Mouse (Mus musculus): ENCODE measurements around the gene Wfdc17. TPM values are rescaled to one million over a fixed set of nuclear protein-coding genes. Genes with fewer than 3 reads are reported as not detected.

The Wfdc17 gene
- not detected in 2 replicates for polyA plus RNA-seq (2016; fragmentation: Nextera tagmentation; extraction: Ambion mirVana)

DNA sequence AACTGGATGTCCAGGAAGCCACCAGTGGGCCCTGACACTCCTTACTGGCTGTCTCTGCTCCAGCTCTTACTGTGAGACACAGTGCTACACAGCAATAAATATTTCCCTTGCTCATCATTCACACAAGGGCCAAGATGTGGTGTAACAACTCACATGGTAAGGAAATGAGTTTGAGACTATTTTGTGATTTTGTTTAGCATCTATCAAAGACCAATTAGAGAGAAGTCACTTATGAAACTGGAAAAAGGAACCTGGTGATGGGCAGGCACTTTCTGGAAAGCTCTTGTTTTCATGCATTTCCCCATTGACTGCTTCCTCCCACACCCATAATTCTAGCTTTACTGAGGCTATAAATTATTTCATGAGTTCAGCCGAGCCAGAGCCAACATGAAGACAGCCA is at the start of gene Wfdc17:
Gene Wfdc17, plus strand, starts transcription at position 287 of the 400 bp plus-strand sequence.
- H3K4me2 ChIP-seq (replicated peaks), result no peak within 1 kb of the TSS
- no peak within 1 kb of the TSS for H3K4me3 ChIP-seq
- H3K9ac ChIP-seq, result no peak within 1 kb of the TSS
- WGBS, result 48% methylated on average over 1 of the region's 1 CpGs
- no peaks in the 10 kb centered on the region for H3K9me3 ChIP-seq
- no peaks in the 10 kb centered on the region for H3K36me3 ChIP-seq
- no peaks in the 10 kb centered on the region for H3K4me1 ChIP-seq
- no peak within 1 kb of the TSS for H3K27ac ChIP-seq
- no peak for ATAC-seq (ENCODE audit: insufficient number of reproducible peaks, insufficient read depth, low FRiP score, low TSS enrichment)
- no peaks in the 10 kb centered on the region for H3K27me3 ChIP-seq

DNA sequence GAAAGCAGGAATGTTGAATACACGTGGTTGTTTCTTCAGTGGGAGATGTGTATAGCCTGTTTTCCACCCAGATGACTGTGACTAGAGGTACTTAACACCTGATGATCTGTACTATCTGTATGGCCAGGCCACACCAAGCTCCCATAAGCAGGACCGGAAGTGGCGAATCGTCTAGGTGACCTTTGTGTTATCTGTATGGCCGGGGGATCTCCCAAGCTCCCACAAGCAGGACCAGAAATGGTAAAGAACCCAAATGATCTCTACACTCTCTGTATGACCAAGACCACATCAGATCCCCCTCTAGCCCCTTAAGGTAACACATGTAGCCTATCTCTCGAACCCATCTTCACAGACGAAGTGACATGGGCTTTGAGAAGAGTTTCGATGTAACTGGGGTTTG is 49.2 kb upstream of the Wfdc17 start:
- no peaks in the 10 kb centered on the region for H3K9me3 ChIP-seq
- no peak overlapping the region for H3K4me2 ChIP-seq (replicated peaks)
- H3K9ac ChIP-seq, result no peak overlapping the region
- H3K36me3 ChIP-seq, result no peaks in the 10 kb centered on the region
- no peak overlapping the region for H3K4me3 ChIP-seq
- H3K27ac ChIP-seq, result no peak overlapping the region
- WGBS, result 89% methylated on average over 8 of the region's 8 CpGs
- no peak for ATAC-seq (ENCODE audit: insufficient number of reproducible peaks, insufficient read depth, low FRiP score, low TSS enrichment)
- no peaks in the 10 kb centered on the region for H3K27me3 ChIP-seq
- no peaks in the 10 kb centered on the region for H3K4me1 ChIP-seq

DNA sequence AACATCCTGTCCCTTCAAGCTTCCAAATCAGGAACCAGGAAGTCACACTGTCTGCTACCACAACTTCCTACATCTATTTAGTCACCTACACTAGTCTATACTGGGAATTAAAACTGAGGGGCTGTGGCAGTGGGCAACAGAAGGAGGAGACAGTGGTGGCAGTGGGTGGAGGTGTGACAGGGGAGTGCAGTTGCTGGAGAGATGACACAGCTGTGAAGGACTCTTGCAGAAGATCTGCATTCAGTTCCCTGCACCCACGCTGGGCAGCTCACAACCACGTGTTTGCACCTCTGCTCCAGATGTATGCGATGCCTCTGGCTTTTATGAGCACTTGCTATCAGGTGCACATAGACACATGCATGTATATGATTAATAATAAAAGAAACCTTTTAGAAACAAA is 46.3 kb upstream of the Wfdc17 start:
- WGBS, result 82% methylated on average over 3 of the region's 3 CpGs
- Histone ChIP-seq H3K27me3 (no peaks in the 10 kb centered on the region), H3K4me2 (replicated peaks) (no peak overlapping the region), H3K4me1 (no peaks in the 10 kb centered on the region), H3K4me3 (no peak overlapping the region), H3K27ac (no peak overlapping the region), H3K36me3 (no peaks in the 10 kb centered on the region), H3K9me3 (no peaks in the 10 kb centered on the region), H3K9ac (no peak overlapping the region)
- ATAC-seq (ENCODE audit: insufficient number of reproducible peaks, insufficient read depth, low FRiP score, low TSS enrichment), result no peak

DNA sequence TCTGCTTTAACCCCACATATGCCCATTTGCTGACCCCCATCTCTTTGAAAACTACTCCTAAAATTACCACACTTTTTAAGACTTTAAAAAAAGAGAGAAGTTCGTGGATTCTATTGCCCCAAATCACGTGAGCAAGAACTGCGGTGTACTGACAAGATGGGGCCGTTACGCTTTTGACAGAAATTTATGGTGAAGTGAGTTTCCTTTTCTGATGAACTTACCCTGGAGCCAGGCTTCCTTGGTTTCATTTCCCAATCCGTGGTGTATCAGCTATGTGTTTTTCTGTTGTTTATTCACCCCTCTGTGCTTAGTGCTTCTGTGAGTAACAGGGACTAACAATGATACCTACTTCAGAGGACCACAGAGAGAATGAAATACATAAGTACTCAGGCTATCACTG is 45.0 kb upstream of the Wfdc17 start:
- Histone ChIP-seq H3K9me3 (no peaks in the 10 kb centered on the region), H3K36me3 (no peaks in the 10 kb centered on the region), H3K4me1 (no peaks in the 10 kb centered on the region), H3K27me3 (no peaks in the 10 kb centered on the region), H3K27ac (no peak overlapping the region), H3K4me3 (no peak overlapping the region), H3K4me2 (replicated peaks) (no peak overlapping the region), H3K9ac (no peak overlapping the region)
- ATAC-seq (ENCODE audit: insufficient number of reproducible peaks, insufficient read depth, low FRiP score, low TSS enrichment), result no peak
- WGBS, result 72% methylated on average over 6 of the region's 6 CpGs

DNA sequence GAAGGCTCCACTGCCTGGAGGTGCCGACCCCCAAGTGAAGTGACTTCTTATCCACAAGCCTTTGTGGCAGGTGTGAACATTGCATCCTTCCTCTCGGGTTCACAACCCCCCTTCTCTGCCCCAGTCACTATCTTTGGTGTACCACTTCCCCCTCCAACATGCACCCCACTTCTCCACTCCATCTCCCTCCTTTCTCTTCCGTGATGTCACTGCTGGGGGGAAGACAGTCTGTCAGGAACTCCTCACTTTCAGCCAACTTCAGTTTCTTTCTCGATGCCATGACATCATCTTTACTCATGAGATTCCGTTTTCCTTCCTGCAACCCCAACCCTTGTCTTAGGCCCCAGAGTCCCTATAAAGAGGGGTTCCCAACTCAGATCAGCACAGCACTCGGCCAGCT is 41.6 kb upstream of the Wfdc17 start, which contains the start of gene Ccl4:
Gene Ccl4, plus strand, starts transcription at position 381 of the 400 bp plus-strand sequence.
- 77% methylated on average over 6 of the region's 6 CpGs for WGBS
- no peak within 1 kb of the TSS for H3K27ac ChIP-seq
- no peaks in the 10 kb centered on the region for H3K4me1 ChIP-seq
- H3K4me3 ChIP-seq, result no peak within 1 kb of the TSS
- H3K9me3 ChIP-seq, result no peaks in the 10 kb centered on the region
- H3K4me2 ChIP-seq (replicated peaks), result no peak within 1 kb of the TSS
- H3K36me3 ChIP-seq, result no peaks in the 10 kb centered on the region
- no peaks in the 10 kb centered on the region for H3K27me3 ChIP-seq
- H3K9ac ChIP-seq, result no peak within 1 kb of the TSS
- ATAC-seq (ENCODE audit: insufficient number of reproducible peaks, insufficient read depth, low FRiP score, low TSS enrichment), result no peak

DNA sequence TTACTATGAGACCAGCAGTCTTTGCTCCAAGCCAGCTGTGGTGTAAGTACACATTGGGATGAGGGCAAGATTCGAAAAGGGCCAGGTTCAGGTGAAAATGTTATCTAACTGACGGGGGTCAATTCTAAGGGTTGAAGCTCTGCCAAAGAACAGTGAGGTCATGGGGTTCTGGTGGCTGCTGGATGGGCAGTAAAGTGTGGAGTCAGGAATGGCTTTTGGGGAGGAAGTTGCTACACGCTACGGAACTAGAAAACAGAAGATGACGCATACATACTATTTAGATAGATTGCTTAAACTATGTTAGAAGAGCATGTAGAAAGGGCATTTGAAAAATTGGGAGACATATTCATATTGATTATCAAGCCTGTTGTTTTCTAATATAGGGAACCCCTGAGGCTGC is 40.3 kb upstream of the Wfdc17 start:
- H3K27me3 ChIP-seq, result no peaks in the 10 kb centered on the region
- H3K4me3 ChIP-seq, result no peak overlapping the region
- H3K4me2 ChIP-seq (replicated peaks), result no peak overlapping the region
- H3K4me1 ChIP-seq, result no peaks in the 10 kb centered on the region
- WGBS, result 85% methylated on average over 5 of the region's 5 CpGs
- no peak for ATAC-seq (ENCODE audit: insufficient number of reproducible peaks, insufficient read depth, low FRiP score, low TSS enrichment)
- no peak overlapping the region for H3K9ac ChIP-seq
- no peaks in the 10 kb centered on the region for H3K9me3 ChIP-seq
- H3K27ac ChIP-seq, result no peak overlapping the region
- H3K36me3 ChIP-seq, result no peaks in the 10 kb centered on the region

DNA sequence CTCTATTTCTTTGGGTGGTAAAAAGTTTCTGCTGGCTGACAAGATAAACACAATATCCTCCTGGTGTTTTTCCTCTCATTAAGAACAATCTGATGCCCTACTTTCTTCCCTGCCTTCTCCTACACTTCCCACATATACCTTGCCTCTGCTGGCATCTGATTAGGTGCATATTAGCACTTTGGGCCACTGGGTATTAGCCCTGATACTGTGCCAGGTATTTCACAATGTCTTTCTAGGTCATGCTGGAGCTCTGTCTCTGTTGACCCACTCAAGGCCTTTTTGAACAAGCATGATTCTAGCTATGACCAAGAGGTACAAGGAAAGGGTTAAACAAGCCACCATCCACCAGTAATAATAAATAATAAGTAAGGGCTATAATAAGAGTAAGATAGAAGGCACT is 32.0 kb upstream of the Wfdc17 start:
- H3K27me3 ChIP-seq, result no peaks in the 10 kb centered on the region
- ATAC-seq (ENCODE audit: insufficient number of reproducible peaks, insufficient read depth, low FRiP score, low TSS enrichment), result no peak
- no peak overlapping the region for H3K27ac ChIP-seq
- no peaks in the 10 kb centered on the region for H3K36me3 ChIP-seq
- H3K4me3 ChIP-seq, result no peak overlapping the region
- H3K9me3 ChIP-seq, result no peaks in the 10 kb centered on the region
- H3K9ac ChIP-seq, result no peak overlapping the region
- H3K4me1 ChIP-seq, result no peaks in the 10 kb centered on the region
- H3K4me2 ChIP-seq (replicated peaks), result no peak overlapping the region

DNA sequence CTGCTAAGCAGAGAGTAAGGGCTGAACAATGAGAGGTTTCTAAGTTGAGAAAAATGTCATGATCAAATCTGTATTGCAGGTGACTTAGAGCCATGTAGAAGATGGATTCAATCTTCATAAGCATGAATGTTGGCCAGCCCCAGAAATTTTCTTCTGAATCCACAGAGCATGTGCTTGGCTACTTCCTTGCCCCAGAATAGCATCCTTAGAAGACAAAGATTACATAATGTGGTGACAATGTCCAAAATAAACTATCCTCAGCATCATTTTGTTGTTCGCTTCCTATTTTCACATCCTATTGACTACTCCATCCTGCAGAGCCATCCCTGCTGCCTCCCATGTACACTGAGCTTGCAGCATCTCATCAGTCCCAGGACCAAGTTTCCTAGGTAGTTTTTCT is 28.1 kb upstream of the Wfdc17 start:
- no peak overlapping the region for H3K27ac ChIP-seq
- H3K4me3 ChIP-seq, result no peak overlapping the region
- no peak for ATAC-seq (ENCODE audit: insufficient number of reproducible peaks, insufficient read depth, low FRiP score, low TSS enrichment)
- no peaks in the 10 kb centered on the region for H3K36me3 ChIP-seq
- H3K4me1 ChIP-seq, result no peaks in the 10 kb centered on the region
- no peak overlapping the region for H3K4me2 ChIP-seq (replicated peaks)
- H3K9me3 ChIP-seq, result no peaks in the 10 kb centered on the region
- WGBS, result 93% methylated on average over 1 of the region's 1 CpGs
- H3K27me3 ChIP-seq, result no peaks in the 10 kb centered on the region
- no peak overlapping the region for H3K9ac ChIP-seq

DNA sequence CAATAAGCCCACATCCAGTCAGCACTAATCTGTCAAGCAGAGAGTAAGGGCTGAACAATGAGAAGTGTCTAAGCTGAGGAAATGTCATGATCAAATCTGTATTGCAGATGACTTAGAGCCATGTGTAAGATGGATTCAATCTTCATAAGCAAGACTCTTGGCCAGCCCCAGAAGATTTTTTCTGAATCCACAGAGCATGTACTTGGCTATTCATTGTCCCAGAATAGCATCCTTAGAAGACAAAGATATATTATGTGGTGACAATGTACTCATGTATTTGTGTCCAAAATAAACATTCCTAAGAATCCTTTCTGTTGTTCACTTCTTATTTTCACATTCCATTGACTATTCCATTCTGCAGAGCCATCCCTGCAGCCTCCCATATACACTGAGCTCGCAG is 13.9 kb upstream of the Wfdc17 start:
- Histone ChIP-seq H3K27ac (no peak overlapping the region), H3K9ac (no peak overlapping the region), H3K9me3 (no peaks in the 10 kb centered on the region), H3K4me3 (no peak overlapping the region), H3K36me3 (no peaks in the 10 kb centered on the region), H3K4me2 (replicated peaks) (no peak overlapping the region), H3K27me3 (no peaks in the 10 kb centered on the region), H3K4me1 (no peaks in the 10 kb centered on the region)
- ATAC-seq (ENCODE audit: insufficient number of reproducible peaks, insufficient read depth, low FRiP score, low TSS enrichment), result no peak
- WGBS, result 78% methylated on average over 1 of the region's 1 CpGs

DNA sequence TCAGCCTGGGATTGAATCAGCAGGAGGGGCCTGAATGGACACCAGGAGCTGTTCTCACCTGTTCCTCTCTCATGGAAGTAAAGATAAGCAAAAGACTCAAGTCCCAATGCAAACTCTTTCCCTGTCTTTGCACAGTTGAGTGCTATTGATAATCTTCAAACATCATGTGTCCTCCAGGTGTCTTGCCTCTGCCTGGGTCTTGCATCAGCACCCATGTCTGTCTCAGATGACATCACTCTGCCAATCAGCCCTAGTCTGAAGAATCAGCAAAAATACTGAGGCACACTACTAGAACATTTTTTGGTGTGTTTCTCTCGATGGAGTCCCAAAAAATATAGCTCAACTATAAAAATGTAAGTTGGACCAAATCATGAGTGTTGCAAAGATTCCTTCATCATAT is 11.8 kb upstream of the Wfdc17 start:
- Histone ChIP-seq H3K9ac (no peak overlapping the region), H3K36me3 (no peaks in the 10 kb centered on the region), H3K4me3 (no peak overlapping the region), H3K27ac (no peak overlapping the region), H3K9me3 (no peaks in the 10 kb centered on the region), H3K4me1 (no peaks in the 10 kb centered on the region), H3K4me2 (replicated peaks) (no peak overlapping the region), H3K27me3 (no peaks in the 10 kb centered on the region)
- ATAC-seq (ENCODE audit: insufficient number of reproducible peaks, insufficient read depth, low FRiP score, low TSS enrichment), result no peak
- WGBS, result 70% methylated on average over 1 of the region's 1 CpGs

DNA sequence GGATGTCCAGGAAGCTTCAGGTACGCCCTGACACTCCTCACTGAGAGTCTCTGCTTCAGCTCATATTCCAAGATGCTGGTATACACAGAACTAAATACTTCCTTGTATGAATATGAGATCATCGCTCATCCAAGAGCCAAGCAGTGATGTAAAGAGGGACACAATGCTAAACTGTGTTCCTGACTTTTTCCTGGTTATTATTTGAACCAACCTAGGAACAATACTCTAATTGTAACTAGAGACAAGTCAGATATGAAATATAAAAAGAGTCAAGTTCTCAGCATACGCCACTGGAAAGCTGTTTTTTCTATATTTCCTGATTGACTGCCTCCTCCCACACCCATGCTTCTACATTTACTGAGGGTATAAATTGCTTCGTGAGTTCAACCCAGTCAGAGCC is 4.9 kb downstream of the Wfdc17 start, which contains the start of gene Wfdc18:
Gene Wfdc18, plus strand, starts transcription at position 301 of the 400 bp plus-strand sequence.
- Histone ChIP-seq H3K9ac (no peak within 1 kb of the TSS), H3K4me1 (no peaks in the 10 kb centered on the region), H3K4me2 (replicated peaks) (no peak within 1 kb of the TSS), H3K27ac (no peak within 1 kb of the TSS), H3K4me3 (no peak within 1 kb of the TSS), H3K36me3 (no peaks in the 10 kb centered on the region), H3K9me3 (no peaks in the 10 kb centered on the region), H3K27me3 (no peaks in the 10 kb centered on the region)
- 68% methylated on average over 4 of the region's 4 CpGs for WGBS
- ATAC-seq (ENCODE audit: insufficient number of reproducible peaks, insufficient read depth, low FRiP score, low TSS enrichment), result no peak

DNA sequence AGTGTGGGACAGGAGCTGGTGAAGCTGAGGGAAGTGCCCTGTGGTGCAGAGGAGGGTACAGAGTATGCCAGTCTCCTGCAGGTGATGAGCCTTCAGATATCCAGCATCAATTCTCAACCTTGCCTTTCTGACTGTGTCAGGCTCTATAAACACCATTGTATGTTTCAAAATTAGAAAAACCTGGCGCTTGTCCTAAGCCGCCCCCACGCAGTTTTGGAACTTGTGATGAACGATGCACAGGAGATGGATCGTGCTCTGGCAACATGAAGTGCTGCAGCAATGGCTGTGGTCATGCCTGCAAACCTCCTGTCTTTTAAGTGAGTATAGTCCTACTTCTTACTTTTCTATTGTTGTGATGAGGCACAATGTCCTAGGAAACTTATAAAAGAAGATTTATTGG is 5.9 kb downstream of the Wfdc17 start:
- ATAC-seq (ENCODE audit: insufficient number of reproducible peaks, insufficient read depth, low FRiP score, low TSS enrichment), result no peak
- no peaks in the 10 kb centered on the region for H3K27me3 ChIP-seq
- H3K4me1 ChIP-seq, result no peaks in the 10 kb centered on the region
- no peak overlapping the region for H3K4me2 ChIP-seq (replicated peaks)
- H3K27ac ChIP-seq, result no peak overlapping the region
- no peak overlapping the region for H3K9ac ChIP-seq
- no peaks in the 10 kb centered on the region for H3K9me3 ChIP-seq
- 88% methylated on average over 5 of the region's 5 CpGs for WGBS
- H3K4me3 ChIP-seq, result no peak overlapping the region
- H3K36me3 ChIP-seq, result no peaks in the 10 kb centered on the region

DNA sequence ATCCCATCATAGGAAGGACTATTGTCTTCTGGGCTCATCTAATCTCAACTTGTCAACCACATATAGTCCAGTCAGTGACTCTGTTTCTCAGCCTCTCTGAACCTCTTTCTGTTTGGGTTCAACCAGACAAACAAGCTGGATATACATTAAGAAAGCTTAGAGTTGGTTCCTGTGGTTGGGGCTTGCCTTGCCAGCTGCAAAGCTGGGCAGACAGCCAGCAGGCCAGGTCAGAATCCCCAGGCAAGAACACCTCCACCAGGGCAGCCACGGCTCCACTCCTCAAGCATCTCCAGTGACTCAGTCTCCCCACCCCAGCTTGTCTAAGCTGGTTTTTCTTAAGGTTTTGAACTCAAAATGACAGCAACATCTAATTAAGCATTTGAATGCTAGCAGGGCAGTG is 8.9 kb downstream of the Wfdc17 start:
- H3K4me2 ChIP-seq (replicated peaks), result no peak overlapping the region
- no peaks in the 10 kb centered on the region for H3K4me1 ChIP-seq
- H3K9me3 ChIP-seq, result no peaks in the 10 kb centered on the region
- ATAC-seq (ENCODE audit: insufficient number of reproducible peaks, insufficient read depth, low FRiP score, low TSS enrichment), result no peak
- WGBS, result 76% methylated on average over 1 of the region's 1 CpGs
- H3K27ac ChIP-seq, result no peak overlapping the region
- H3K27me3 ChIP-seq, result no peaks in the 10 kb centered on the region
- no peak overlapping the region for H3K9ac ChIP-seq
- no peaks in the 10 kb centered on the region for H3K36me3 ChIP-seq
- H3K4me3 ChIP-seq, result no peak overlapping the region
